Mouse (Mus musculus) embryonic facial prominence, embryonic 13.5 days (tissue): ENCODE measurements around the gene Spata6. TPM values are rescaled to one million over a fixed set of nuclear protein-coding genes. Genes with fewer than 3 reads are reported as not detected.

Source experiments
- ATAC-seq: fragments of 200-750 bp; cut with Nextera tagmentation; 2 replicates; pipeline ENCODE4 v1.8.0; 2017; ENCODE audit warnings: low read depth; ENCODE audit not compliant: insufficient number of reproducible peaks, insufficient read depth, low FRiP score, low TSS enrichment
- H3K27ac ChIP-seq: fragments of 300-500 bp; sonication (generic); 2 replicates; pipeline ENCODE4 v1.5.1; 2015; ENCODE audit warnings: moderate library complexity, mild to moderate bottlenecking, inconsistent platforms
- H3K27me3 ChIP-seq: fragments of 300-500 bp; sonication (generic); 2 replicates; pipeline ENCODE4 v1.6.1; 2015; ENCODE audit warnings: mild to moderate bottlenecking, inconsistent platforms
- H3K36me3 ChIP-seq: fragments of 300-500 bp; sonication (generic); 2 replicates; pipeline ENCODE4 v1.6.1; 2015; ENCODE audit warnings: mild to moderate bottlenecking, inconsistent platforms
- H3K4me1 ChIP-seq: fragments of 300-500 bp; sonication (generic); 2 replicates; pipeline ENCODE4 v1.6.1; 2015; ENCODE audit warnings: inconsistent platforms
- H3K4me2 ChIP-seq: fragments of 300-500 bp; sonication (generic); 2 replicates; pipeline ENCODE4 v1.6.1; 2015; ENCODE audit warnings: moderate library complexity, mild to moderate bottlenecking, inconsistent platforms
- H3K4me3 ChIP-seq: fragments of 300-500 bp; sonication (generic); 2 replicates; pipeline ENCODE4 v1.5.1; 2015; ENCODE audit warnings: mild to moderate bottlenecking, inconsistent platforms
- H3K9ac ChIP-seq: fragments of 300-500 bp; sonication (generic); 2 replicates; pipeline ENCODE4 v1.6.1; 2015; ENCODE audit warnings: mild to moderate bottlenecking, inconsistent platforms
- H3K9me3 ChIP-seq: fragments of 300-500 bp; sonication (generic); 2 replicates; pipeline ENCODE4 v1.6.1; 2016; ENCODE audit warnings: inconsistent platforms
- WGBS: fragments of 180-500 bp; shearing (Covaris S2); methylation state at CpG from one replicate; pipeline ENCODE4 v1.1.7; 2015; ENCODE audit warnings: mixed read lengths; 5-methylcytosine and 5-hydroxymethylcytosine counted together
- polyA plus RNA-seq: library from polyadenylated mRNA; unstranded; fragments of >200 nt; fragmentation: Nextera tagmentation; extraction: Ambion mirVana; gene quantifications from 2 replicates; pipeline ENCODE4 v1.2.1, GENCODE M21; 2015

Gene Spata6
- polyA plus RNA-seq, 1 experiment from 2014 or later = 26.7 TPM

DNA sequence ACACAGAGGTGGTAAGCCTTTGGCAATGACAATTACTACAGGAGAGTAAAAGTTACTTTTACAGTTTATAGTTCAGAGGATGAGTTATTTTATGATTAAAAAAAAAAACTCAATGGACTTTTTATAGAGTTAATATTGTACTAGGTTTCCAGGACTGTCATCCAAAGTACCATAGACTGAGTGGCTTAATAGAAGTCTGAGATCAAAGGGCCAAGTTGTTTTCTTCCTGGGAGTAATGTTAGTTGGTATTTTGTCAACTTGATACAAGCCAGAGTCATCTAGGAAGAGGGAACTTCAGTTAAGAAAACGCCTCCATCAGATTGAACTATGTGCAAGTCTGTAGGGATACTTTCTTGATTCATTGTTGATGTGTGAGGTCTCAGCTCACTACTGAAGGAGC is 18.4 kb upstream of the Spata6 start:
- H3K27ac ChIP-seq = no peak overlapping the region
- 76% methylated on average over 1 of the region's 1 CpGs for WGBS
- H3K27me3 ChIP-seq = no peaks in the 10 kb centered on the region
- H3K4me2 ChIP-seq = no peak overlapping the region
- no peak overlapping the region for H3K9ac ChIP-seq
- H3K36me3 ChIP-seq = no peaks in the 10 kb centered on the region
- ATAC-seq = no peak
- H3K4me1 ChIP-seq = no peaks in the 10 kb centered on the region
- H3K9me3 ChIP-seq = no peaks in the 10 kb centered on the region
- H3K4me3 ChIP-seq = no peak overlapping the region

GRCm38 (mm10) chr4:111704126-111704525 is 15.7 kb upstream of the Spata6 start:
- Histone ChIP-seq H3K36me3 (no peaks in the 10 kb centered on the region), H3K4me3 (no peak overlapping the region), H3K27me3 (no peaks in the 10 kb centered on the region), H3K4me2 (no peak overlapping the region), H3K9ac (no peak overlapping the region), H3K9me3 (no peaks in the 10 kb centered on the region), H3K4me1 (no peaks in the 10 kb centered on the region), H3K27ac (no peak overlapping the region)
- WGBS = 89% methylated on average over 2 of the region's 2 CpGs
- ATAC-seq = no peak

DNA sequence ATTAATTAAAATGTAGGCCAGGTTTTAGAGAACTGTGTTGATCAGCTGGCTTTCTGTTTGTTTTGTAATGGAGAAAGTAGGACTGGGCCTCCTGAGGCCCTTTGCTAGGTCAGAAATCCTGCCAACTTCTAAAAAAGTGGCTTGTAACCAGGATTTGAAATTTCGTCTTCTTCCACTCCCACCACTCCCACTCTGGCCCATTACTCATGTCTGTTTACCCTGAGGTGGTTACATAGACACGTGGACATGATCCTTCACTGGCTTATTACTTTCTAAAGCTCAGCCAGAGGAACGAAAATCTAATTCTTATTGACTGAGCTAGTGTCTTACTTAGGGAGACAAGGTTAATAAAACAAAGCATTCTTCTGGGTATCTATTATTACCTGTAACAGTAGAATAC is 14.8 kb upstream of the Spata6 start:
- no peak overlapping the region for H3K27ac ChIP-seq
- H3K9ac ChIP-seq = no peak overlapping the region
- 47% methylated on average over 3 of the region's 3 CpGs for WGBS
- no peaks in the 10 kb centered on the region for H3K4me1 ChIP-seq
- no peaks in the 10 kb centered on the region for H3K27me3 ChIP-seq
- H3K4me2 ChIP-seq = no peak overlapping the region
- H3K36me3 ChIP-seq = no peaks in the 10 kb centered on the region
- ATAC-seq = no peak
- no peak overlapping the region for H3K4me3 ChIP-seq
- no peaks in the 10 kb centered on the region for H3K9me3 ChIP-seq

- Histone ChIP-seq H3K9me3 (no peaks in the 10 kb centered on the region), H3K4me2 (peak overlapping the region; percentile 62)
- WGBS = 65% methylated on average over 4 of the region's 4 CpGs
These were observed 488 bp upstream of the Spata6 start for GRCm38 (mm10) chr4:111719296-111719695.

DNA sequence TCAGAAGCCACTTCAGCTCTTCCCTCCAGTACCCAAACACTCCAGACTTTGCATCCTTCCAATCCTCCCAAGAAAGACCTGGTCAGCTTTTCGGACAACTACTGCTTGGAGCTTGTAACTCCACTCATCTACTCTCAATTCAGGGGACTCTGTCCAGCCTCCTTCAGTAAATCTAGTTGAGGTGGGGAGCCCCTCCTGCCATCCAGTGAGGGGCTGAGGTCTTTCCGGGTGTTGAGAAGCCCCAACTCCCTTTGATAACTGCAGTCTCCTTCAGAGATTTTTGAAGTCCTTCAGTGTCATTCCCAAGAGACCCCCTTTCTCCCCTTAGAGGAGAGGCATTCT is 849 bp downstream of the Spata6 start:
- Histone ChIP-seq H3K4me3 (peak overlapping the region; percentile 93), H3K9ac (peak overlapping the region; percentile 84), H3K4me1 (peaks cover 11% of the 10 kb centered on the region), H3K9me3 (no peaks in the 10 kb centered on the region), H3K27me3 (no peaks in the 10 kb centered on the region), H3K27ac (peak overlapping the region; percentile 85), H3K36me3 (no peaks in the 10 kb centered on the region), H3K4me2 (peak overlapping the region; percentile 62)
- WGBS = 13% methylated on average over 2 of the region's 2 CpGs
- ATAC-seq = no peak

More at GRCm38 (mm10) chr4:111719296-111719695, 488 bp upstream of the Spata6 start:
- H3K4me3 ChIP-seq = peak overlapping the region; percentile 93
- H3K36me3 ChIP-seq = no peaks in the 10 kb centered on the region
- H3K27me3 ChIP-seq = no peaks in the 10 kb centered on the region
- no peak overlapping the region for H3K9ac ChIP-seq
- peak overlapping the region; percentile 85; the same call in 1 of the 2 replicates for H3K27ac ChIP-seq
- H3K4me1 ChIP-seq = peaks cover 11% of the 10 kb centered on the region
- ATAC-seq = no peak

DNA sequence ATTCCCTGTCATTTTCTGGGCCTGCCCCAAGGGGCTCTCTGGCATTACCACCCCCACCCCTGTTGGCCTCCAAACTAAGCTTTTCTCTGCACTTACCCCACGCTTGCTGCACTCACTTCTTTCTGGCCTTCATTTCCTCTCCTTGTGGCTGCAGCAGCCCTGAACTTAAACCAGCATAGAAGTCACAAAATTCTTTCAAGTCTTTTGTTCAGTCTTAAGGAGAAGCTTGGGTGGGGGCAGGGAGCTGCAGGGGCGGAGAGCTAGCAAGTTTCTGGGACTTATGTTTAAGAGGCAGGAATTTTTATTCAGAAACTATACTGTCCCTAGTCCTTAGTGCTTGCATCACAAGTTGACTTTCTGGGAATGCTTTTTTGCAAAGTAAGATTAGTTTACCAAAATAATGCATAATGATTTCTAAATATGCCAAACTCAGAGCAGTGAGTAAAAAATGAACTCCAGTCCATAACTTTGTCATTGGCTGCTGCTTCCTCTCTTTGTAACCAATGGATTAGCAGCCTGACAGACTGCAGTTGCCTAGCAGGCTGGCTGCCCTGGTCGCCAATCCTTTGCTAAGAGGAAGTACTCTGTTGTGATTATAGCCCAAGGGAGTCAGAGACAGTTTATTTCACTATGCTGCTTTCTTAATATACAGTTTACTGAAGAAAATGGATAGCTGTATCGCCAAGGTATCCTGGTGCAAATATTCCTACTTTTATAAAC is 1.5 kb downstream of the Spata6 start:
- H3K4me3 ChIP-seq = peak overlapping the region; percentile 93
- peak overlapping the region; percentile 84 for H3K9ac ChIP-seq
- peak; percentile 15; the same call in 1 of the 2 replicates for ATAC-seq
- 25% methylated on average over 4 of the region's 4 CpGs for WGBS
- H3K4me2 ChIP-seq = peak overlapping the region; percentile 62
- H3K4me1 ChIP-seq = peaks cover 11% of the 10 kb centered on the region
- H3K27me3 ChIP-seq = no peaks in the 10 kb centered on the region
- H3K9me3 ChIP-seq = no peaks in the 10 kb centered on the region
- peak overlapping the region; percentile 85 for H3K27ac ChIP-seq
- H3K36me3 ChIP-seq = no peaks in the 10 kb centered on the region

GRCm38 (mm10) chr4:111737551-111737950 is 17.8 kb downstream of the Spata6 start:
- Histone ChIP-seq H3K36me3 (no peaks in the 10 kb centered on the region), H3K9ac (no peak overlapping the region), H3K27ac (no peak overlapping the region), H3K4me2 (no peak overlapping the region), H3K9me3 (no peaks in the 10 kb centered on the region), H3K27me3 (no peaks in the 10 kb centered on the region), H3K4me1 (no peaks in the 10 kb centered on the region), H3K4me3 (no peak overlapping the region)
- ATAC-seq = no peak
- WGBS = 93% methylated on average over 1 of the region's 1 CpGs

DNA sequence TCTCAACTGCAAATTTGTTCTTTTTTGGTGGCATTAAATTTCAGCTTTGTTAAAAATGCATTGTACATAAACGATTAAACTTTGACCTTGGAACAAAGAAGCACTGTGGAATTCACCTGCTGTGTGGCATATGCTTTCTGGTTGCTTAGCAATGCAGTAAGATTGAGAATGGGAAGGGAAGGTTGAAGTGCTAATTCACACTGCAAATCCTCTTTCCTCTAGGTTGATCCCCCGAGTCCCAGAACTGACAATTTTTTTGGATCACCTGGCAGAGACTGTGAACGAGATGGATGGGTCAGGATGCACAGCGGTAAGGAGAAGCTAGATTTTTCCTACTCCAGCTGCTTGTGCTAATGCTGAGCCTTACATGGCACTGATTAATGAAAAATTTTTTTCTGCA is 60.7 kb downstream of the Spata6 start:
- Histone ChIP-seq H3K27me3 (no peaks in the 10 kb centered on the region), H3K36me3 (no peaks in the 10 kb centered on the region), H3K4me1 (no peaks in the 10 kb centered on the region), H3K9me3 (no peaks in the 10 kb centered on the region), H3K4me3 (no peak overlapping the region), H3K4me2 (no peak overlapping the region), H3K9ac (no peak overlapping the region), H3K27ac (no peak overlapping the region)
- 59% methylated on average over 4 of the region's 4 CpGs for WGBS
- no peak for ATAC-seq

DNA sequence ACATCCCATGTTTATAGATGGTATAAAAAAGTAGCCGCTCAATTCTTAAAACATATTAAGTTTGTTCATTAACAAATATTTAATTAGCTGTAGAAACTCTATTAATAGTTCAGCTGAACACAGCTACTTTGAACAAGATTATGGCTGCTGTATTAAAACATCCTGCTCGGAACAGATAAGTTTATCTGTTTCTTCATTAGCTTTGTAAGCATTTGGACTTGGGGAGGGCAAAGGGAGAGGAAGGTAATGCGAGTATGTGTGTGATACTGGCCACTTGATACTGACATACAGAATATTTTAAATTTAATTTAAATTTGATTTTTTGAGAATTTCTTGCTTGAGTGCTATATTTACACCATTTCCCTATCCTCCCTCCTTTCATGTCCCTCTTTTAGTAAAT is 80.1 kb downstream of the Spata6 start:
- H3K4me3 ChIP-seq = no peak overlapping the region
- H3K9ac ChIP-seq = no peak overlapping the region
- 90% methylated on average over 3 of the region's 3 CpGs for WGBS
- no peaks in the 10 kb centered on the region for H3K4me1 ChIP-seq
- ATAC-seq = no peak
- no peaks in the 10 kb centered on the region for H3K27me3 ChIP-seq
- no peak overlapping the region for H3K4me2 ChIP-seq
- no peaks in the 10 kb centered on the region for H3K9me3 ChIP-seq
- H3K36me3 ChIP-seq = no peaks in the 10 kb centered on the region
- H3K27ac ChIP-seq = no peak overlapping the region

DNA sequence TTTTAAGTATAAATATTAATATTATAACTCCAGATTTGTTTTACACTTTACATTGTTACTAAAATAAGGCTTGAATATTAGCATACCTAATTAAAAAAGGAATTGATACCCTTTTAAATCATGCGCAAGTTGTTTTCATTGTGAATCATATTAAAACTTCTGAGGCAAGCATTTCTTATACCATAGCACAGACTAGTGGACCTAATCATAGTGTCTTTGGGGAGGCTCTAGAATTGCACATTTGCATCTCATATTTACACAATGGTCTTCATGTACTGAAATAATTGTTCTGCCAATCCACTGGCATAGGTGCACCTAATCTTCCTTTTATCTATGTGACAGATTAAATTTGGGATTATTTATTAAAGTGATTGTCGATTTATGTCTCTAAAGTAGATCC is 83.4 kb downstream of the Spata6 start:
- no peaks in the 10 kb centered on the region for H3K9me3 ChIP-seq
- H3K27me3 ChIP-seq = no peaks in the 10 kb centered on the region
- H3K4me1 ChIP-seq = no peaks in the 10 kb centered on the region
- no peaks in the 10 kb centered on the region for H3K36me3 ChIP-seq
- no peak overlapping the region for H3K27ac ChIP-seq
- no peak overlapping the region for H3K4me2 ChIP-seq
- WGBS = 90% methylated on average over 2 of the region's 2 CpGs
- ATAC-seq = no peak
- H3K9ac ChIP-seq = no peak overlapping the region
- H3K4me3 ChIP-seq = no peak overlapping the region

DNA sequence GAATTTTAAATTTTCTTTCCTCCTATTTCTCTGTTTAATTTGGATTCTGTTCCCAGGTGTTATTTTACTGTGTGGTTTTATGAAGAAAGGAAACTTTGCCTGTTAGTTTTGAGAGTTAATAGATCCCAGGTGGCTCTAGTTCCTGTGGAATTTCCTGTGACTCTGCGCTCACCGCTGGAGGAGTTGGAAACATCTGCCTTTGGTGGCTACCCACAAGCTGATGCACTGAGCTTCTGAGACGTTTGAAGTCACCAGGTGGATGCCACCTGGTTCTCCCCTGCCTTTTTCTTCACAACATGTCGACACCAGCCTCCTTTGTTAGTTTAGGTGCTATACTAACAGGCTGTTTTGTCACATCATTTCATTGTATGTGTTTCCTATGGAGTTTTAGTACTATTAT is 97.7 kb downstream of the Spata6 start:
- Histone ChIP-seq H3K9me3 (no peaks in the 10 kb centered on the region), H3K9ac (no peak overlapping the region), H3K4me3 (no peak overlapping the region), H3K4me2 (no peak overlapping the region), H3K36me3 (no peaks in the 10 kb centered on the region), H3K27me3 (no peaks in the 10 kb centered on the region), H3K4me1 (0 out of 2 replicates have a peak, but pooled peaks cover 3% of the 10 kb centered on the region), H3K27ac (no peak overlapping the region)
- no peak for ATAC-seq
- 13% methylated on average over 4 of the region's 4 CpGs for WGBS

- no peaks in the 10 kb centered on the region for H3K36me3 ChIP-seq
- H3K9ac ChIP-seq = no peak overlapping the region
- H3K4me1 ChIP-seq = no peaks in the 10 kb centered on the region
- H3K27me3 ChIP-seq = no peaks in the 10 kb centered on the region
- H3K4me2 ChIP-seq = no peak overlapping the region
- WGBS = 94% methylated on average over 6 of the region's 6 CpGs
- no peak overlapping the region for H3K4me3 ChIP-seq
- H3K9me3 ChIP-seq = no peaks in the 10 kb centered on the region
- no peak overlapping the region for H3K27ac ChIP-seq
- no peak for ATAC-seq
These were observed 119.1 kb downstream of the Spata6 start for GRCm38 (mm10) chr4:111838882-111839281.
